Mouse (Mus musculus): ENCODE measurements around the gene Oxgr1.

DNA sequence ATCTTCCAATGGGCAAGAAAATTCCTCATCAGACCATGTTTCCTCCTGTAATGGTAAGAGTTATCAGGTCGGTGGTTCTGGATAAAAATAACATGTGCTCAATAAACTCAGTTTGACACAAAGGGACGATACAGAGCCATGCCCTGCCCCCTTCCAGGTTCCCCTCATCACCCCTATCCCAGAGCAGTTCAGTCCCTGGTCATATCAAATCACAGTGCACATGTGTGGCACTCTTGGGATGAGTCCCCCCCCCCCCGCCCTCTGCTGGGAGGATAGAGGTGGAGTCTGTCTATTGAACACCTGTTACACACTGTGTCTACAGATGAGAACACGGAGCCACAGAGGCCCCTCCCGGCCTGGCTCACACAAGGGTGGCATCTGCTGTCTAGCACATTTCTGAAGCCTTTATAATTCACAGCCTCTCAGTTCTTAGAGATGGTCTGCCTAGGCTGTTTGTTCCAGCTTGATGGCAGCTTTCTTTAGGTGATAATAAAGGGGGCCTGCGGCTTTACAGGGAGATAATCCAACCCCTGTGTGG lies 61.5 kb downstream of the Oxgr1 start:
- TF ChIP-seq POLR2A (IDR thresholded peaks at IDR 0.05; ENCODE audit: control insufficient read depth, extremely low read depth, insufficient read depth, low read length, poor library complexity) (no peak), CTCF (IDR thresholded peaks at IDR 0.05; ENCODE audit: borderline replicate concordance, control insufficient read depth, extremely low read depth, insufficient read depth, low read length, poor library complexity) (no peak)

Data from thymus, adult 2 months (tissue).